Mouse (Mus musculus) MEL-GATA-1-ER (cell line): ENCODE data around the gene Elp6.

Experiments used
- DNase-seq: peaks from one replicate; pipeline ENCODE4 v3.0.0-alpha.2; 2012; ENCODE audit warnings: low read depth; ENCODE audit errors: extremely low read depth

The Elp6 gene

GRCm38 (mm10) chr9:110304969-110305651 is at the start of gene Elp6:
TSS of gene Elp6 (plus strand) at chr9:110305173.
- DNase-seq: peak; percentile 91

DNA sequence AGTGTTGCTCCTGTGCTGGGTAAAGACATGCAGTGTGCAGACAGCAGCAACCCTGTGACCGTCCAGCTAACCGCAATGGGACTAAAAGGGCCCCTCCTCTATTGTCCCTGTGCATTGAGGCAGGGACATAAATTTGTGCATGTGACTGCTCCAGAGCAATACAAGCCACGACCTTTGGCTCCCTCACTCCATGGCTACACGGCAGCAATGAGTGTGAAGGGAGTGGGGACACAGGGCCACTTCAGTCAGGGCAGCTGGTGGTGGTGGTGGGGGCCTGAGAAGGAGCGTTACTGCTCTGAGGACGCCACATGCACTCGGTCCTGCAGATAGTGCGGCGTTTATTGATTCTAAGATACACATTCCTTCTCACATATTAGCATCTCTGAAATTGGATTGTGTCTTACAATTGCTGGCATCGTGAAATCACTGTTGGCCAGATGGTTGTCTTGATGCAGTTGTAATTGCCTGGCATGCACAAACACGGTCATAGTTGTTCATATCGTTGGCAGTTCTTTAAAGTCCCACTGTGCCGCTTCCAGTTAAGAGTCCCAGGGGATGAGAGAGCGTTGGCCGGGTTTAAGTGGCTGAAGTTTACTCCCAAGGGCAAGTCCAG is 49.5 kb upstream of the Elp6 start:
- no peak for DNase-seq

DNA sequence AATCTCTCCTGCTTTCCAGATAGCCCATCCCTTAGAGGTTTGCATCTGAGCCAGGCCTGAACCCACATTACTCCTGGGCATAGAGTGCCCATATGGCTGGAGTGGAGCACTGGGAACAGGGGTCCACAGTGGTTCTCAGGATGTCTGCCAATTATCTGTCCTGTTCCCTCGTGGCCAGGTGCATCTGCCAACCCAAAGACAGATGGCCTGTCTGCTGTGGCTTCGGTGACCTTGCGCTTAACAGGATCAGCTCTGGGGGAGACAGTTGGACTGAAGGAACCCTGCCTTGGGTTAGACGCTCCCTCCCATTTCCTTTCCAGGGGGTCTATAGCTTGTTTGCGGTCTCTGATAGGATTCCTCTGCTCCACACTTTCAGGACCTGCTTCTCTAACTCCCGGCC is 46.3 kb upstream of the Elp6 start:
- DNase-seq: no peak

- no peak for DNase-seq
Observed at GRCm38 (mm10) chr9:110259118-110259517, 45.9 kb upstream of the Elp6 start.

- DNase-seq: no peak
Observed at GRCm38 (mm10) chr9:110263181-110263580, 41.8 kb upstream of the Elp6 start.

DNA sequence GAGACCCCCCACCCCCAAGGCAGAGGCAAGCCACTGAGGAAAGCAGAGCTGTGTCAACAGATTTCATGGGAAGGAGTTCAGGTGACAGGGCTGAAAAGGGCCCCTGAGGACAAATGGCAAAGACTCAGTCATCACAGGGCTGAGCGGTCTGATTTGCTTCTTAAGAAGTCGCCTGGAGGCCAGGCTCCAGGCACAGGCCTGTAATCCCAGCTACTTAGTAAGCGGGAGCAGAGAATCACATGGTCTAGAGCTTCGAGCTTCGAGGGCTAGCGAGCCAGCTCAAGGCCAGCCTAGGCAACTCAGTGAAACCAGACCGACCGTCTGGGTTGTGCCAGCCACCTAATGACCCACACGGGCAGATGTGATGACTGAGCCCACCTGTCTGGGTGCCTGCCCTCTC is 40.0 kb upstream of the Elp6 start:
- DNase-seq: no peak

DNA sequence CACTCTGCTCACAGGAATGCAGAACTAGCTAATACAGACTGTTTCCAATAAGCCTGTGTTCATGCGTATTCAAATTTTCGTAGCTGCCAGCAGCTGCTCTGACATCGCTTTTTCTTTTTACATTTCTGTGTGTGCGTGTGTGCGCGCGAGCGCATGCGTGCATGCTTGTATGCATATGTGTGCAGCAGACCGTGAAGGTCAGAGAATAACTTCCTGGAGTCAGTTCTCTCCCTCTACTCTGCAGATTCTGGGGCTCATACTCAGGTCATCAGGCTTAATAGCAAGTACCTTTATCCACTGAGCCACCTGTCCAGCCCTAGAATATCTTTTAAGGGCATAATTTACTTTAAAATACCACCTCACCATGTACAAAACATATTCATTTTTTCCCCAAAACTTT is 36.6 kb upstream of the Elp6 start:
- DNase-seq: no peak

GRCm38 (mm10) chr9:110272330-110272729 is 32.6 kb upstream of the Elp6 start:
- DNase-seq: no peak

- peak; percentile 69 for DNase-seq
Observed at GRCm38 (mm10) chr9:110273507-110273906, 31.5 kb upstream of the Elp6 start.

- no peak for DNase-seq
Observed at GRCm38 (mm10) chr9:110275882-110276281, 29.1 kb upstream of the Elp6 start.

DNA sequence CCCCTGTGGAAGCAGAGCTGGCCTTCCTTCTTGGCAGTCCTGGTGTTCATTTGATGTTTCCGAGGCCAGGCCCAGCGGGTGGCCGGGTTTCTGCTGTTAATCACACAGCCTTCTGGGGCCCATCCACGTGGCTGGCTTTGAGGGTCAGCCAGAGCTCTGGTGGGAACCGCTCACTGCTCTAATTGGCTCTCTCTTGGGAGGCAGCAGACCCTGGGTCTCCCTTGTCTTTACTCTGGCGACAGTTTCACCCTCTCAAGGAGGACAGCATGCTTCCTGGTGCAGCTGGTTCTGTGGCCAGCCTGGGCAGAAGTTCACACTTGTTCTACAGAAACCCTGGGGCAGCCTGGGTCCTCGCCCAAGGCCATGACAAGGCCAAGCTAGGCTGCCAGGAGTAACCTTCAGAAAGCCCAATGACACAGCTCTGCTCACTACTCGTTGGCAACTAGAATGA is 27.5 kb upstream of the Elp6 start:
- no peak for DNase-seq

GRCm38 (mm10) chr9:110284075-110284697 is 20.8 kb upstream of the Elp6 start:
- DNase-seq: no peak

GRCm38 (mm10) chr9:110287321-110287924 is 17.6 kb upstream of the Elp6 start:
- no peak for DNase-seq

GRCm38 (mm10) chr9:110293254-110293718 is 11.7 kb upstream of the Elp6 start:
- no peak for DNase-seq

DNA sequence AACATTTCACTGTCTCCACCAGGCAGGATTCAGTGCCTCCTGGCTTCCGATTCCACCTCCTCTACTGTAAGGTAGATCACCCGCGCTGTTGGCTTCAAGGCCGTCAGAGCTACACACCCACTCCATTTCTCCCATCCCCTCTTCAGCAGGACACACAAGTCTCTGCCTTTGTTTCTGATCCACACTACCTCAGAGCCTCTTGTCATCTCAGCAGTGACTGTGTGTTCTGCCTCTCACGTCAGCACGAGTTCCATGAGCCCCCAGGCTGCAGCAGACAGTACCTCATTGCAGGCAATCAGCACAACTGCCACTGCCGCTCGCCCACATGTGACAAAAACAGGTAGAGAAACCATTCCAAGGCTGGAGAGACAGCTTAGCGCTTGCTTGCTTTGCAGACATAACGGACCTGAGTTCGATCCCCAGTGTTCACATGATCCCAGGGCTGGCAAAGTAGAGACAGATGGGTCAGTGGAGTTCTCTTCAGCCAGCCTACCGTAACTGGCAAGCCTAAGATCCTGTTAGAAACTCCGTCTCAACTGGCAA is 11.0 kb upstream of the Elp6 start:
- no peak for DNase-seq

- DNase-seq: no peak
Observed at GRCm38 (mm10) chr9:110294786-110295185, 10.2 kb upstream of the Elp6 start.

DNA sequence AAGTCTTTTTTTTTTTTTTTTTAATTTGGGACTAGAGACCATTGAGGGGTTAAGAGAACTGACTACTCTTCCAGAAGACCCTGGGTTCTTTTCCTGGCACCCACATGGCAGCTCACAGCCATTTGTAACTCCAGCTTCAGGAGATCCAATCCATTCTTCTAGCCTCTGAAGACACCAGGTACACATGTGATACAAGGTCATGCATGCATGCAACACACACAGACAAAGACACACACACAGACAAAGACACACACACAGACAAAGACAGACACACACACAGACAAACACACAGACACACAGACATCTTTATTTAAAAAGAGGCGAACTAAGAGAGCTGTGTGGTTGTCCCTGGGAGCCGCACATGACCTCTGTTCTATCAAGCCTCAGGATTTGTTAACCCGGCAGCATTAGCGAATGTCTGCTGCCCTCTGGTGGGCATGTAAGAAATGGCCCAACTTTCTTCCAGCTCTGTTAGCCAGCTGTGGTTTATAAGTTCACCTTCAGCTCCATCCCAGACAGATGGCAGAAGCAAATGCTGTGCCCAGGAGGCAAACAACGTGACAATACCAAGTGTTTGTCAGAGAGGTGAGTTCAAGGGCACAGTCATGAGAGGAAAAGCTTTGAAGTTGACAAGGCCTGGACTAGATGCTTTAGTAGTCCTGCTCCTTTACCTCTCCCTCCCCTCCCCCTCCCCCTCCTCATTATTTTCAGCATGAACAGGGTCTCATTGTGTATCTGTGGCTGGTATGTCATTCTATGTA is 7.9 kb upstream of the Elp6 start:
- DNase-seq: peak; percentile 62

GRCm38 (mm10) chr9:110304516-110304915 is 457 bp upstream of the Elp6 start:
- DNase-seq: peak; percentile 51

GRCm38 (mm10) chr9:110306371-110306770 is 1.4 kb downstream of the Elp6 start:
- no peak for DNase-seq

DNA sequence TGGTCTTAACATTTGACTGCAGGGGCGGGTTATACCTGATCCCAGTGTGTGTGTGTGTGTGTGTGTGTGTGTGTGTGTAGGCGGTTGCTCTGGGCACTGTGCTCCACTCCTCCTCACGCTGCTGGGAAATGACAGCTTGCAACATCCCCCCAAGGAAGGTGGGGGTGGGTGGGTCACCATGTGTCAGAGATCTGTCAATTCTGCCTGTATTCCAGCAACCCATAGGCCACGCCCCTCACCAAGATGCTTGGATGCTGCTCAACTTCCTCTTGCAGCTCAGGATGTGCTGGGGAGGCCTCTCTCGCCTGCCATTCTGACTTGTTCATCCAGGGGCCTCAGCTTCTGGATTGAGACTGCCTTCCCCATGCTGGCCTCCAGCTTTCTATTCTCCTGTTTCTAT is 9.7 kb downstream of the Elp6 start:
- DNase-seq: no peak

GRCm38 (mm10) chr9:110315410-110315809 is 10.4 kb downstream of the Elp6 start:
- DNase-seq: no peak
